Mouse (Mus musculus): ENCODE measurements around the gene Fbxl7. TPM values are rescaled to one million over a fixed set of nuclear protein-coding genes. Genes with fewer than 3 reads are reported as not detected.
A peak's percentile ranks its signal among the peaks of the same experiment; 100 is the strongest.

Fbxl7 gene
- total and polyA plus RNA-seq, 2 experiments from 2014 or later: 4.8 to 13.6 TPM

GRCm38 (mm10) chr15:26867521-26867920 lies 27.9 kb downstream of the Fbxl7 start:
- H3K36me3 ChIP-seq (ENCODE audit: insufficient read depth, low read length): no peaks in the 10 kb centered on the region
- H3K4me3 ChIP-seq (ENCODE audit: low read length): no peak overlapping the region
- no peak overlapping the region for H3K9ac ChIP-seq (replicated peaks; ENCODE audit: low read length)
- H3K4me2 ChIP-seq (ENCODE audit: low read depth, low read length): no peak overlapping the region
- no peaks in the 10 kb centered on the region for H3K27me3 ChIP-seq (ENCODE audit: insufficient read depth, low read length)
- no peak for DNase-seq (ENCODE audit: low spot score)
- no peaks in the 10 kb centered on the region for H3K4me1 ChIP-seq (ENCODE audit: insufficient read depth, low read length)
- TF ChIP-seq CTCF (IDR thresholded peaks at IDR 0.05; ENCODE audit: low read depth): no peak
- no peak overlapping the region for H3K27ac ChIP-seq
- ATAC-seq: no peak
- H3K9me3 ChIP-seq (ENCODE audit: low read length): no peaks in the 10 kb centered on the region
- WGBS: 80% methylated on average over 5 of the region's 5 CpGs

GRCm38 (mm10) chr15:26862173-26862572 lies 33.2 kb downstream of the Fbxl7 start:
- no peak for ATAC-seq
- Histone ChIP-seq H3K4me1 (ENCODE audit: insufficient read depth, low read length) (no peaks in the 10 kb centered on the region), H3K27me3 (ENCODE audit: insufficient read depth, low read length) (no peaks in the 10 kb centered on the region), H3K9ac (replicated peaks; ENCODE audit: low read length) (no peak overlapping the region), H3K4me3 (ENCODE audit: low read length) (no peak overlapping the region), H3K9me3 (ENCODE audit: low read length) (no peaks in the 10 kb centered on the region), H3K27ac (no peak overlapping the region), H3K4me2 (ENCODE audit: low read depth, low read length) (no peak overlapping the region), H3K36me3 (ENCODE audit: insufficient read depth, low read length) (no peaks in the 10 kb centered on the region)
- DNase-seq (ENCODE audit: low spot score): no peak
- WGBS: 86% methylated on average over 2 of the region's 2 CpGs
- TF ChIP-seq CTCF (IDR thresholded peaks at IDR 0.05; ENCODE audit: low read depth): no peak

GRCm38 (mm10) chr15:26849626-26850025 lies 45.8 kb downstream of the Fbxl7 start:
- Histone ChIP-seq H3K9me3 (ENCODE audit: low read length) (no peaks in the 10 kb centered on the region), H3K27me3 (ENCODE audit: insufficient read depth, low read length) (no peaks in the 10 kb centered on the region), H3K4me1 (ENCODE audit: insufficient read depth, low read length) (peaks cover 5% of the 10 kb centered on the region), H3K9ac (replicated peaks; ENCODE audit: low read length) (no peak overlapping the region), H3K27ac (no peak overlapping the region), H3K36me3 (ENCODE audit: insufficient read depth, low read length) (no peaks in the 10 kb centered on the region), H3K4me2 (ENCODE audit: low read depth, low read length) (no peak overlapping the region), H3K4me3 (ENCODE audit: low read length) (no peak overlapping the region)
- ATAC-seq (no peak), DNase-seq (ENCODE audit: low spot score) (peak; percentile 36)
- 48% methylated on average over 1 of the region's 1 CpGs for WGBS
- TF ChIP-seq CTCF (IDR thresholded peaks at IDR 0.05; ENCODE audit: low read depth): no peak

- 74% methylated on average over 6 of the region's 6 CpGs for WGBS
- H3K27ac ChIP-seq: no peak overlapping the region
- no peaks in the 10 kb centered on the region for H3K36me3 ChIP-seq (ENCODE audit: insufficient read depth, low read length)
- H3K4me2 ChIP-seq (ENCODE audit: low read depth, low read length): no peak overlapping the region
- no peak overlapping the region for H3K9ac ChIP-seq (replicated peaks; ENCODE audit: low read length)
- DNase-seq (ENCODE audit: low spot score) (peak; percentile 32), ATAC-seq (no peak)
- TF ChIP-seq CTCF (IDR thresholded peaks at IDR 0.05; ENCODE audit: low read depth): no peak
- no peaks in the 10 kb centered on the region for H3K27me3 ChIP-seq (ENCODE audit: insufficient read depth, low read length)
- peaks cover 5% of the 10 kb centered on the region for H3K4me1 ChIP-seq (ENCODE audit: insufficient read depth, low read length)
- H3K9me3 ChIP-seq (ENCODE audit: low read length): no peaks in the 10 kb centered on the region
- H3K4me3 ChIP-seq (ENCODE audit: low read length): no peak overlapping the region
Observed at GRCm38 (mm10) chr15:26842216-26842615, 53.2 kb downstream of the Fbxl7 start.

GRCm38 (mm10) chr15:26838386-26838785 lies 57.0 kb downstream of the Fbxl7 start:
- Histone ChIP-seq H3K27ac (no peak overlapping the region), H3K4me3 (ENCODE audit: low read length) (no peak overlapping the region), H3K36me3 (ENCODE audit: insufficient read depth, low read length) (no peaks in the 10 kb centered on the region), H3K9ac (replicated peaks; ENCODE audit: low read length) (no peak overlapping the region), H3K4me2 (ENCODE audit: low read depth, low read length) (no peak overlapping the region), H3K4me1 (ENCODE audit: insufficient read depth, low read length) (no peaks in the 10 kb centered on the region), H3K9me3 (ENCODE audit: low read length) (no peaks in the 10 kb centered on the region), H3K27me3 (ENCODE audit: insufficient read depth, low read length) (no peaks in the 10 kb centered on the region)
- ATAC-seq (no peak), DNase-seq (ENCODE audit: low spot score) (no peak)
- no peak for TF ChIP-seq CTCF (IDR thresholded peaks at IDR 0.05; ENCODE audit: low read depth)
- 71% methylated on average over 1 of the region's 1 CpGs for WGBS

- no peak for DNase-seq (ENCODE audit: low spot score)
- WGBS: 45% methylated on average over 3 of the region's 3 CpGs
Observed at GRCm38 (mm10) chr15:26837200-26837599, 58.2 kb downstream of the Fbxl7 start.

GRCm38 (mm10) chr15:26834415-26834814 lies 61.0 kb downstream of the Fbxl7 start:
- ATAC-seq (no peak), DNase-seq (ENCODE audit: low spot score) (no peak)
- no peak overlapping the region for H3K27ac ChIP-seq
- H3K4me1 ChIP-seq (ENCODE audit: insufficient read depth, low read length): no peaks in the 10 kb centered on the region
- H3K4me3 ChIP-seq (ENCODE audit: low read length): no peak overlapping the region
- TF ChIP-seq CTCF (IDR thresholded peaks at IDR 0.05; ENCODE audit: low read depth): no peak
- 90% methylated on average over 5 of the region's 5 CpGs for WGBS
- no peaks in the 10 kb centered on the region for H3K9me3 ChIP-seq (ENCODE audit: low read length)
- H3K9ac ChIP-seq (replicated peaks; ENCODE audit: low read length): no peak overlapping the region
- H3K36me3 ChIP-seq (ENCODE audit: insufficient read depth, low read length): no peaks in the 10 kb centered on the region
- no peak overlapping the region for H3K4me2 ChIP-seq (ENCODE audit: low read depth, low read length)
- no peaks in the 10 kb centered on the region for H3K27me3 ChIP-seq (ENCODE audit: insufficient read depth, low read length)

More at GRCm38 (mm10) chr15:26837200-26837599, 58.2 kb downstream of the Fbxl7 start:
- ATAC-seq: peak; percentile 70
- Histone ChIP-seq H3K9ac (replicated peaks; ENCODE audit: low read length) (no peak overlapping the region), H3K27me3 (ENCODE audit: insufficient read depth, low read length) (no peaks in the 10 kb centered on the region), H3K36me3 (ENCODE audit: insufficient read depth, low read length) (no peaks in the 10 kb centered on the region), H3K9me3 (ENCODE audit: low read length) (no peaks in the 10 kb centered on the region), H3K4me3 (ENCODE audit: low read length) (no peak overlapping the region), H3K4me1 (ENCODE audit: insufficient read depth, low read length) (no peaks in the 10 kb centered on the region), H3K27ac (no peak overlapping the region), H3K4me2 (ENCODE audit: low read depth, low read length) (no peak overlapping the region)
- TF ChIP-seq CTCF (IDR thresholded peaks at IDR 0.05; ENCODE audit: low read depth): no peak
